Mouse (Mus musculus) limb, embryonic 11.5 days (tissue): ENCODE measurements at regions not wholly inside any gene's neighbourhood (a gene's known extent, or its start where the extent isn't known, plus 50 kb on each side); places are given as distances from the start of the nearest gene placed in this dataset.
"Not testable (repeated sequence)": the region's sequence is repeated elsewhere in the genome, so short reads cannot be mapped to it uniquely, and the experiment has no call there.

Experiments
- ATAC-seq: fragments of 200-750 bp; cut with Nextera tagmentation; 2 replicates; pipeline ENCODE4 v1.8.0; 2017; ENCODE audit warnings: low read depth; ENCODE audit not compliant: insufficient number of reproducible peaks, low FRiP score, low TSS enrichment
- DNase-seq: peaks from one replicate; pipeline ENCODE4 v3.0.0-alpha.2; 2015; ENCODE audit warnings: low spot score
- H3K27ac ChIP-seq: fragments of 300-500 bp; sonication (generic); replicated peaks from 2 replicates; pipeline ENCODE4 v1.5.1; 2014; ENCODE audit warnings: low read depth, mild to moderate bottlenecking, low read length
- H3K27me3 ChIP-seq: fragments of 300-500 bp; sonication (generic); 2 replicates; pipeline ENCODE4 v1.6.1; 2014; ENCODE audit warnings: mild to moderate bottlenecking, low read length, mixed read lengths; ENCODE audit not compliant: control insufficient read depth, insufficient read depth
- H3K36me3 ChIP-seq: fragments of 300-500 bp; sonication (generic); 2 replicates; pipeline ENCODE4 v1.6.1; 2014; ENCODE audit warnings: mild to moderate bottlenecking, low read length, moderate library complexity, mixed read lengths; ENCODE audit not compliant: control insufficient read depth, insufficient read depth
- H3K4me1 ChIP-seq: fragments of 300-500 bp; sonication (generic); 2 replicates; pipeline ENCODE4 v1.6.1; 2014; ENCODE audit warnings: low read length, mixed read lengths; ENCODE audit not compliant: control insufficient read depth, insufficient read depth
- H3K4me2 ChIP-seq: fragments of 300-500 bp; sonication (generic); 2 replicates; pipeline ENCODE4 v1.6.1; 2014; ENCODE audit warnings: low read depth, mild to moderate bottlenecking, moderate library complexity; ENCODE audit not compliant: severe bottlenecking
- H3K4me3 ChIP-seq: fragments of 300-500 bp; sonication (generic); 2 replicates; pipeline ENCODE4 v1.5.1; 2014; ENCODE audit warnings: low read depth, low read length
- H3K9ac ChIP-seq: fragments of 300-500 bp; sonication (generic); 2 replicates; pipeline ENCODE4 v1.6.1; 2014; ENCODE audit warnings: mild to moderate bottlenecking, low read length
- H3K9me3 ChIP-seq: fragments of 300-500 bp; sonication (generic); 2 replicates; pipeline ENCODE4 v1.6.1; 2016; ENCODE audit warnings: low read length; ENCODE audit not compliant: control insufficient read depth
- WGBS: fragments of 180-500 bp; shearing (Covaris S2); extraction: QIAGEN DNeasy Blood & Tissue Kit; methylation state at CpG from one replicate; pipeline ENCODE4 v1.1.7; 2014; 5-methylcytosine and 5-hydroxymethylcytosine counted together

DNA sequence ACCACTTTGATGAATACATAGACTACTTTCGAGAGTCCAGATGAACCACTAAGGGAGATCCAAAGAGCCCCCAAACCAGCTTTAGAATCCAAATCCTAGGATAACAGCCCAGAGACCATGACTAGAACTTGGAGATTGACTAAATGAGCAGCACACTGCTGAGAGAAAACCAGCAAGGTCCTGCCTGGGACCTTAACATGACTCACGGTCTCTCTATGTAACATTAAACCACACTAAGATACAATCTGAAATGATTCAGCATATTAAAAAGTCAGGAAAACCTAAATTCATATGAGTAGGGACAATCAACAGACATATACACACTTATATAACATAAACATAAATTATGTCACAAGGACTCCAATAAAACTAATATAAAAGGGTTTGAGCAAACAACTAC lies 131.7 kb upstream of the Nudt7 start:
- Histone ChIP-seq H3K27me3 (no peaks in the 10 kb centered on the region), H3K4me1 (peaks cover 3% of the 10 kb centered on the region; the same call in 1 of the 2 replicates), H3K4me2 (no peak overlapping the region), H3K27ac (no peak overlapping the region), H3K9ac (no peak overlapping the region), H3K36me3 (no peaks in the 10 kb centered on the region), H3K9me3 (no peaks in the 10 kb centered on the region), H3K4me3 (no peak overlapping the region)
- no peak for DNase-seq
- WGBS, result 92% methylated on average over 2 of the region's 2 CpGs
- ATAC-seq, result no peak

- no peak overlapping the region for H3K4me3 ChIP-seq
- no peak for ATAC-seq
- H3K4me2 ChIP-seq, result no peak overlapping the region
- H3K4me1 ChIP-seq, result no peaks in the 10 kb centered on the region
- no peak overlapping the region for H3K27ac ChIP-seq
- no peaks in the 10 kb centered on the region for H3K36me3 ChIP-seq
- DNase-seq, result no peak
- H3K27me3 ChIP-seq, result no peaks in the 10 kb centered on the region
- WGBS, result 78% methylated on average over 7 of the region's 7 CpGs
- H3K9ac ChIP-seq, result no peak overlapping the region
- H3K9me3 ChIP-seq, result no peaks in the 10 kb centered on the region
Observed at GRCm38 (mm10) chr8:114004436-114004835, 128.9 kb upstream of the Nudt7 start.

GRCm38 (mm10) chr8:114006587-114006986 lies 126.8 kb upstream of the Nudt7 start:
- Histone ChIP-seq H3K9ac (no peak overlapping the region), H3K27ac (no peak overlapping the region), H3K9me3 (no peaks in the 10 kb centered on the region), H3K4me1 (no peaks in the 10 kb centered on the region), H3K4me3 (no peak overlapping the region), H3K4me2 (no peak overlapping the region), H3K36me3 (no peaks in the 10 kb centered on the region), H3K27me3 (no peaks in the 10 kb centered on the region)
- no peak for ATAC-seq
- DNase-seq, result no peak
- 86% methylated on average over 5 of the region's 5 CpGs for WGBS

DNA sequence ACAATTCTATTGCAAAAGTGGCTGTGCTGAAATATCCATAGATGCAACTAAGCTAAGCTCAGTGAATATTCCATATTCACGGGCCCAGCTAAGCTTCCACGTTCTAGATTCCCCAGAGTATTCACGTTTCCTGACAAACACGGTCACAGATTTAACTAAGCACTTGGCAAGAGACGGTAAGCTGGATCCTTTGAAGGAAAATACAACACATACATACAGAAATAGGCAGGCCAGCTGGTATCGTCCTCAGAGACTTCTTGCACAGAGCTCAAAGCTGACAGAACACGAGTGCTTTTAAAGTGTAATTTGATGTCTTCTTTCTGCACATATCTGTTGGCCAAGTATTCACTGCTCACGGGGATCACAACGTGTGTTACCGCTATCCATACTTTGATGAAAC lies 126.3 kb upstream of the Nudt7 start:
- no peak for ATAC-seq
- Histone ChIP-seq H3K9me3 (no peaks in the 10 kb centered on the region), H3K27ac (no peak overlapping the region), H3K9ac (no peak overlapping the region), H3K27me3 (no peaks in the 10 kb centered on the region), H3K4me2 (no peak overlapping the region), H3K4me1 (no peaks in the 10 kb centered on the region), H3K36me3 (no peaks in the 10 kb centered on the region), H3K4me3 (no peak overlapping the region)
- 91% methylated on average over 10 of the region's 10 CpGs for WGBS
- no peak for DNase-seq

DNA sequence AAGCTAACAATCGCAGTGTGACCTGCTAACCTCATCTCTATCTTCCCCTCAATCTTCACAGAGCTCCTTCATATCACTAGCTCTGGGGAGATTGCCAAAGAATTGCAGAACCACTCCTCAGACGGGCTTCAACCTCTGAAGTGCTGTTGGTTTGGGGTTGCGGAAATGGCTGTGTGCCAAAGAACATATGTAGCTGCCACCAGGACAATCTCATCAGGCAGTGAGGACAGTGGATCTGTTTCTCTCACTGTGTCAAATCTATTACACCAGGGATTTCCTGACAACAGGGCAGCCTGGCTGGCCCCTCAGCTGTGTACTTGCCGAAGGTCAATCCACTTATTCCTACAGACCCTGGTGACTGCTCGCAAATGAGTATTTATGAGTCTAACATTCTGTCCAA lies 115.0 kb upstream of the Nudt7 start:
- Histone ChIP-seq H3K27me3 (no peaks in the 10 kb centered on the region), H3K9me3 (no peaks in the 10 kb centered on the region), H3K27ac (no peak overlapping the region), H3K36me3 (no peaks in the 10 kb centered on the region), H3K4me2 (no peak overlapping the region), H3K4me3 (no peak overlapping the region), H3K9ac (no peak overlapping the region), H3K4me1 (no peaks in the 10 kb centered on the region)
- DNase-seq (peak; percentile 24), ATAC-seq (no peak)
- WGBS, result 49% methylated on average over 5 of the region's 5 CpGs

- ATAC-seq, H3K27me3 ChIP-seq, H3K27ac ChIP-seq, H3K4me2 ChIP-seq, H3K4me3 ChIP-seq, H3K9ac ChIP-seq, DNase-seq, H3K4me1 ChIP-seq, H3K9me3 ChIP-seq, H3K36me3 ChIP-seq: not testable (repeated sequence)
- WGBS, result 95% methylated on average over 9 of the region's 9 CpGs
Observed at GRCm38 (mm10) chr8:114030141-114030540, 103.2 kb upstream of the Nudt7 start.

- Histone ChIP-seq H3K9ac (no peak overlapping the region), H3K4me3 (no peak overlapping the region), H3K4me1 (no peaks in the 10 kb centered on the region), H3K36me3 (no peaks in the 10 kb centered on the region), H3K9me3 (no peaks in the 10 kb centered on the region), H3K4me2 (no peak overlapping the region), H3K27me3 (no peaks in the 10 kb centered on the region), H3K27ac (no peak overlapping the region)
- DNase-seq (no peak), ATAC-seq (no peak)
- 90% methylated on average over 8 of the region's 8 CpGs for WGBS
Observed at GRCm38 (mm10) chr8:114052426-114052825, 80.9 kb upstream of the Nudt7 start.

- H3K36me3 ChIP-seq, result no peaks in the 10 kb centered on the region
- ATAC-seq, result no peak
- H3K9ac ChIP-seq, result no peak overlapping the region
- H3K27me3 ChIP-seq, result no peaks in the 10 kb centered on the region
- H3K4me1 ChIP-seq, result no peaks in the 10 kb centered on the region
- no peak for DNase-seq
- no peaks in the 10 kb centered on the region for H3K9me3 ChIP-seq
- no peak overlapping the region for H3K4me2 ChIP-seq
- no peak overlapping the region for H3K27ac ChIP-seq
- H3K4me3 ChIP-seq, result no peak overlapping the region
Observed at GRCm38 (mm10) chr8:114063566-114063965, 69.8 kb upstream of the Nudt7 start.

GRCm38 (mm10) chr8:114072330-114072729 lies 61.0 kb upstream of the Nudt7 start:
- WGBS, result 73% methylated on average over 8 of the region's 8 CpGs
- DNase-seq (no peak), ATAC-seq (no peak)
- Histone ChIP-seq H3K4me3 (no peak overlapping the region), H3K36me3 (no peaks in the 10 kb centered on the region), H3K4me2 (no peak overlapping the region), H3K4me1 (no peaks in the 10 kb centered on the region), H3K9me3 (no peaks in the 10 kb centered on the region), H3K9ac (no peak overlapping the region), H3K27me3 (no peaks in the 10 kb centered on the region), H3K27ac (no peak overlapping the region)
